Mouse (Mus musculus): Measurements from ENCODE around the gene Arhgap32. TPM values are rescaled to one million over a fixed set of nuclear protein-coding genes. Genes with fewer than 3 reads are reported as not detected.
"Not testable (repeated sequence)": the region's sequence is repeated elsewhere in the genome, so short reads cannot be mapped to it uniquely, and the experiment has no call there.

The Arhgap32 gene
- polyA plus RNA-seq, 1 experiment = 1.5 TPM

GRCm38 (mm10) chr9:32120162-32120561 lies 4.2 kb downstream of the Arhgap32 start:
- H3ac ChIP-seq (ENCODE audit: control insufficient read depth, insufficient read length) = no peak overlapping the region
- H3K79me2 ChIP-seq (ENCODE audit: control insufficient read depth, insufficient read depth) = no peaks in the 10 kb centered on the region
- TF ChIP-seq TCF3 (IDR thresholded peaks at IDR 0.05; ENCODE audit: insufficient read length, low read depth) (no peak), MAX (IDR thresholded peaks at IDR 0.05; ENCODE audit: low read depth) (no peak), E2F4 (IDR thresholded peaks at IDR 0.05; ENCODE audit: insufficient read depth) (no peak), REST (IDR thresholded peaks at IDR 0.05; ENCODE audit: insufficient read depth, insufficient read length) (no peak), CEBPB (IDR thresholded peaks at IDR 0.05; ENCODE audit: insufficient read depth, poor library complexity, severe bottlenecking) (no peak), POLR2A (IDR thresholded peaks at IDR 0.05; ENCODE audit: insufficient read length, low read depth) (no peak), MYOG (IDR thresholded peaks at IDR 0.05; ENCODE audit: control insufficient read depth in 1 of 3, insufficient read depth in 1 of 3, insufficient read length in 2 of 3, low read depth in 2 of 3) (no peak), USF1 (IDR thresholded peaks at IDR 0.05; ENCODE audit: low read depth) (no peak), TCF12 (IDR thresholded peaks at IDR 0.05; ENCODE audit: insufficient read depth, poor library complexity, severe bottlenecking) (no peak), POLR2AphosphoS2 (IDR thresholded peaks at IDR 0.05; ENCODE audit: insufficient read length, low read depth) (no peak), SRF (IDR thresholded peaks at IDR 0.05; ENCODE audit: control insufficient read depth, insufficient read length, low read depth) (no peak), MYOD1 (IDR thresholded peaks at IDR 0.05; ENCODE audit: control insufficient read depth in 1 of 3, insufficient read length in 2 of 3, low read depth in 2 of 3) (no peak)
- no peaks in the 10 kb centered on the region for H3K27me3 ChIP-seq (ENCODE audit: control insufficient read depth, insufficient read depth, insufficient read length)
- no peak overlapping the region for H3K4me2 ChIP-seq (ENCODE audit: low read depth)
- H3K36me3 ChIP-seq (ENCODE audit: control insufficient read depth, insufficient read depth) = no peaks in the 10 kb centered on the region
- H3K4me3 ChIP-seq = no peak overlapping the region

- not testable (repeated sequence) for H3K4me2 ChIP-seq (ENCODE audit: low read depth); H3K27me3 ChIP-seq (ENCODE audit: control insufficient read depth, insufficient read depth, insufficient read length); H3ac ChIP-seq (ENCODE audit: control insufficient read depth, insufficient read length); H3K4me3 ChIP-seq; H3K79me2 ChIP-seq (ENCODE audit: control insufficient read depth, insufficient read depth); H3K36me3 ChIP-seq (ENCODE audit: control insufficient read depth, insufficient read depth)
Measured at GRCm38 (mm10) chr9:32121271-32121670, 5.3 kb downstream of the Arhgap32 start.

GRCm38 (mm10) chr9:32136195-32136594 lies 20.3 kb downstream of the Arhgap32 start:
- TF ChIP-seq MYOD1 (IDR thresholded peaks at IDR 0.05; ENCODE audit: control insufficient read depth in 1 of 3, insufficient read length in 2 of 3, low read depth in 2 of 3) (no peak), MAX (IDR thresholded peaks at IDR 0.05; ENCODE audit: low read depth) (no peak), POLR2A (IDR thresholded peaks at IDR 0.05; ENCODE audit: insufficient read length, low read depth) (no peak), TCF3 (IDR thresholded peaks at IDR 0.05; ENCODE audit: insufficient read length, low read depth) (no peak)
- no peaks in the 10 kb centered on the region for H3K79me2 ChIP-seq (ENCODE audit: control insufficient read depth, insufficient read depth)

GRCm38 (mm10) chr9:32136680-32137295 lies 20.9 kb downstream of the Arhgap32 start:
- no peak overlapping the region for H3ac ChIP-seq (ENCODE audit: control insufficient read depth, insufficient read length)
- H3K4me2 ChIP-seq (ENCODE audit: low read depth) = no peak overlapping the region
- TF ChIP-seq TCF12 (IDR thresholded peaks at IDR 0.05; ENCODE audit: insufficient read depth, poor library complexity, severe bottlenecking) (no peak), REST (IDR thresholded peaks at IDR 0.05; ENCODE audit: insufficient read depth, insufficient read length) (no peak), USF1 (IDR thresholded peaks at IDR 0.05; ENCODE audit: low read depth) (no peak), POLR2AphosphoS2 (IDR thresholded peaks at IDR 0.05; ENCODE audit: insufficient read length, low read depth) (no peak), TCF3 (IDR thresholded peaks at IDR 0.05; ENCODE audit: insufficient read length, low read depth) (no peak), E2F4 (IDR thresholded peaks at IDR 0.05; ENCODE audit: insufficient read depth) (no peak), POLR2A (IDR thresholded peaks at IDR 0.05; ENCODE audit: insufficient read length, low read depth) (no peak), MAX (IDR thresholded peaks at IDR 0.05; ENCODE audit: low read depth) (no peak), SRF (IDR thresholded peaks at IDR 0.05; ENCODE audit: control insufficient read depth, insufficient read length, low read depth) (no peak), MYOD1 (IDR thresholded peaks at IDR 0.05; ENCODE audit: control insufficient read depth in 1 of 3, insufficient read length in 2 of 3, low read depth in 2 of 3) (no peak), CEBPB (IDR thresholded peaks at IDR 0.05; ENCODE audit: insufficient read depth, poor library complexity, severe bottlenecking) (no peak), MYOG (IDR thresholded peaks at IDR 0.05; ENCODE audit: control insufficient read depth in 1 of 3, insufficient read depth in 1 of 3, insufficient read length in 2 of 3, low read depth in 2 of 3) (no peak)
- no peaks in the 10 kb centered on the region for H3K79me2 ChIP-seq (ENCODE audit: control insufficient read depth, insufficient read depth)
- no peak overlapping the region for H3K4me3 ChIP-seq
- no peaks in the 10 kb centered on the region for H3K36me3 ChIP-seq (ENCODE audit: control insufficient read depth, insufficient read depth)
- H3K27me3 ChIP-seq (ENCODE audit: control insufficient read depth, insufficient read depth, insufficient read length) = no peaks in the 10 kb centered on the region

More at GRCm38 (mm10) chr9:32136195-32136594, 20.3 kb downstream of the Arhgap32 start:
- H3K4me3 ChIP-seq = no peak overlapping the region
- H3ac ChIP-seq (ENCODE audit: control insufficient read depth, insufficient read length) = no peak overlapping the region
- H3K4me2 ChIP-seq (ENCODE audit: low read depth) = no peak overlapping the region
- no peaks in the 10 kb centered on the region for H3K27me3 ChIP-seq (ENCODE audit: control insufficient read depth, insufficient read depth, insufficient read length)
- no peaks in the 10 kb centered on the region for H3K36me3 ChIP-seq (ENCODE audit: control insufficient read depth, insufficient read depth)

- H3K4me2 ChIP-seq (ENCODE audit: low read depth) = no peak overlapping the region
- no peaks in the 10 kb centered on the region for H3K36me3 ChIP-seq (ENCODE audit: control insufficient read depth, insufficient read depth)
- no peaks in the 10 kb centered on the region for H3K79me2 ChIP-seq (ENCODE audit: control insufficient read depth, insufficient read depth)
- no peak overlapping the region for H3K4me3 ChIP-seq
- no peak for TF ChIP-seq USF1 (IDR thresholded peaks at IDR 0.05; ENCODE audit: low read depth)
- TF ChIP-seq REST (IDR thresholded peaks at IDR 0.05; ENCODE audit: insufficient read depth, insufficient read length) = no peak
- TF ChIP-seq TCF12 (IDR thresholded peaks at IDR 0.05; ENCODE audit: insufficient read depth, poor library complexity, severe bottlenecking) = no peak
- no peak for TF ChIP-seq MYOD1 (IDR thresholded peaks at IDR 0.05; ENCODE audit: control insufficient read depth in 1 of 3, insufficient read length in 2 of 3, low read depth in 2 of 3)
- TF ChIP-seq CEBPB (IDR thresholded peaks at IDR 0.05; ENCODE audit: insufficient read depth, poor library complexity, severe bottlenecking) = no peak
- TF ChIP-seq MAX (IDR thresholded peaks at IDR 0.05; ENCODE audit: low read depth) = no peak
- TF ChIP-seq POLR2AphosphoS2 (IDR thresholded peaks at IDR 0.05; ENCODE audit: insufficient read length, low read depth) = no peak
- TF ChIP-seq SRF (IDR thresholded peaks at IDR 0.05; ENCODE audit: control insufficient read depth, insufficient read length, low read depth) = no peak
- TF ChIP-seq POLR2A (IDR thresholded peaks at IDR 0.05; ENCODE audit: insufficient read length, low read depth) = no peak
- no peak for TF ChIP-seq MYOG (IDR thresholded peaks at IDR 0.05; ENCODE audit: control insufficient read depth in 1 of 3, insufficient read depth in 1 of 3, insufficient read length in 2 of 3, low read depth in 2 of 3)
- TF ChIP-seq TCF3 (IDR thresholded peaks at IDR 0.05; ENCODE audit: insufficient read length, low read depth) = no peak
- TF ChIP-seq E2F4 (IDR thresholded peaks at IDR 0.05; ENCODE audit: insufficient read depth) = no peak
- no peak overlapping the region for H3ac ChIP-seq (ENCODE audit: control insufficient read depth, insufficient read length)
- no peaks in the 10 kb centered on the region for H3K27me3 ChIP-seq (ENCODE audit: control insufficient read depth, insufficient read depth, insufficient read length)
Measured at GRCm38 (mm10) chr9:32137697-32138426, 21.9 kb downstream of the Arhgap32 start.
